Mouse (Mus musculus) lung, postnatal 4 days (tissue): ENCODE data around the gene Kif24.

ENCODE experiments used
- DNase-seq, 2 experiments: peaks; one replicate each; pipeline ENCODE4 v3.0.0; 2021

The Kif24 gene

DNA sequence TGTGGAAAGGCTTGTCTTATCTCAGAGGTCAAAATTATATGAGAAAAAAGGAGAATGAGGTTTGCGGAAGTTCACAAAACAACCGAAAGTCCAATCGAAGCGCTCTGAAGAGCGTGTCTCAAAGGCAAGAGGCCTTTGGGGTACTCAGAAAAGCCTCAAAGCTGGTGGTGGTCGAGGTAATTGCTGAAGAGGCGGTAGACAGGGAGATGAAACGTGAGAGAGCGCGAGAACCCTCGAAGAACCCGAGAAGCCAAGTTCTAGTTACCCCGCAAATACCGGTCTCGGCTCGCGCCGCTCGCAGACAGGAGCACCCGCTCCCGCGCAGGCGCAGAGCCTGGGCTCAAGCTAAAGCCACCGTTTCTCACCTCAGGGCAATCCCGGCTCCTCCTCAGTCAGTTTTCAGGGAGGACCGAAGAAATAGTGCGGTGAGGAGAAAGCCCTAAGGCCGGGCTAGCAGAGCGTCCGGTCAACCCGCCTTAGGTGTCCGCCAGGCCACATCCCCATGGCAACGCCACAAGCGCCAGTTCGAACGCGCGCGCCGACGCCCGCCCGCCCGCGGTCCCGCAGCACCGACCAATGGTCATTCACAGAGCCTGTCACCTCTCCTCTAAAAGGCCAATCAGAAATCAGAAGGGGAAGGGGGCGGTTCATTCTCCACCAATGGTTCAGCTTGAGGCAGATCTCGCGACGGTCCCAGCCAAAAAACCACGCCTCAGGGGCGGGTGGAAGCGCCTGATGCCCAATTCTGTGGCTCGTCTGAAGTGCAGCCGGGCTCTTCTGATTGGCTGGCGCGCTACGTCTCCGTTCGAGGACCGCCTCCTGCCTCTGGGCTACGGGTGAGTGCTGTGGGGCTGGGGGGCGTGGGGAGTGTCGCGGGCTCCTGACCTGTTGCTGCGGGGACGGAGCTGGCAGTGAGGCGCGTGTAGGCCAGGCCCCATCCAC lies at the start of gene Kif24, which contains the start of gene Nudt2:
Kif24 (minus strand) TSS at position 543 of the 942 bp plus-strand sequence.
Nudt2 (plus strand) TSS at position 807 of the 942 bp plus-strand sequence.
- DNase-seq: peak; percentile 98 to 99

DNA sequence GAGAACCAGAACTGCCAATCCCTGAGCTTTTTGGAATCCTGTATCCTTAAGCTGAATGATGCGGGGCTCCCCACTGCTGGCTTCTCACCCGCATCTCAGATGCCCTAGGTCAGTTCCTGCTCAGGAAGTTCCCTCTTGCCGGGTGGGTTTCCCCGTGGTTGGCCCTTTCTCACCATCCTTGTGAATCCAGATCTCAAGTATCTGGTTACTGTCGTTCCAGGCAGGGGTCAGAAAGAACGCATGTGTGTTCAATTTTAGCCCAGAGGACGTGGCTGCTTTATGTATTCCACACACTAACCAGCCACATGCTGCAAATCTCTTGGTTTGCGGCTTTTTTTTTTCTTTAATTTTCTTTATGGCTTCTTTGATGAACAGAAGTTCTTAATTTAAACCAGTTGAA lies 49.0 kb upstream of the Kif24 start:
- no peak for DNase-seq

DNA sequence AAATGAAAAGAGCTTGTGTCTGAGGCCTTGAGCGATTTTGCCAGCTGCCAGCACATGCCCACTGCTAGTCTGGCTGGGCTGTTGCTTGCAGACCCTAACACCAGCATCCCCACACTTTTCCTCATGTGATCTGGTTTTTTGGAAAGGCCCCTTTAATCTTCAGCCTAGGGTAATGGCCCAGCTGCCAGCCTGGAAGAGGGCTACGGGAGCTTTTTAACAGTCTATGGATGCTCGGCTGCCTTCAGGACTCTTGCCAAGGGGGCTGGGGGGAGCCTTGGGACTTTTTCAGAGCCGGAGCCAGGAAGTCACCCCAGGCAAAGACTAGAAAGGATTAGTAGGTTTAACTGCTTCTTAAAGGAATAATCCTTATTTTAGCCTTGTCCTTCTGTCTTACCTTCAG lies 48.6 kb upstream of the Kif24 start:
- DNase-seq: no peak

DNA sequence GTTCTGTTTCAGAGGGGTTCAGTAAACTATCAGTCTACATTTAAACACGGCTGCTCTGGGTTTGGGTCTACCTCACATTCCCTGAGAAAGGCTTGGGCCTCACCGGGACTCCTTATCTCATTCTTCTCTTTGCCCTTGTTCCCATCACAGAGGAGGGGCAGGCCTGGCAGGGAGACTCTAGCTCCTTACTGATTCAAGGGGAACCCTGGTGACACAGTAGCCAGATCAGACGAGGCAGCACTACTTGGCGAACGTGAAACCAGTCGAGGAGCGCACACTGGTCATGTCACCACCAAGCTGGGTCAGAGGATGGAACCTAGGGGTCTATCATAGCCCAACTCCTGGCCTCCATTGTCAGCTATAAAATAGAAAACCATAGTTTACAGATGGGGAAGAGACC lies 43.3 kb upstream of the Kif24 start:
- no peak for DNase-seq

DNA sequence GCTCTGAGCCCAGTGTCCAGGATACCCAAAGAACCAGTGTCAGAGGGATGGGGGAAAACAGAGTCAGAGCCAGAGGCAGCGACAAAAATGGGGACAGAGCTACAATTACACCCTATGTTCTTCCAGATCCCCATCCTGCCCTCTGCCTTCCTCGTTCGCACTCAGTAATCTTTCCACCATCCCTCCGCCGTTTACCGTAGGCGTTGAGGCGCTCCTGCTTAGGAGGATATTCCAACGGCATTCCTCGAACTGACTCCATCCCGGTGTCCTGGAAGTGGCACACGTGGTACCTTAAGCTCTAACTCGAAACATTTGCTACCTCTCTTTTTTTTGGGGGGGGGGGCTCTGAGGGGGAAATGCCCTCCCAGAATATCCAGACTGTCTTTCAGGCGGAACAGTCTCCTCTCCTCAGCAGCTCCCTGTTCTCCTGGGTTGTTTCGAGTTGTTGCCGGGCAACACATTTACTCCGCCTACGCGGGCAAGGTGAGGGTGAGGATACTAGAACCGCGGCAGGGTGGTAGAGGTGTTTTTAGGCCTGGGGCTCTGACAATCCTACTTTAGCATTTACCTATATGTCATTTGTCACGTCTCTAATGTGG lies 42.7 kb upstream of the Kif24 start:
- DNase-seq: no peak

DNA sequence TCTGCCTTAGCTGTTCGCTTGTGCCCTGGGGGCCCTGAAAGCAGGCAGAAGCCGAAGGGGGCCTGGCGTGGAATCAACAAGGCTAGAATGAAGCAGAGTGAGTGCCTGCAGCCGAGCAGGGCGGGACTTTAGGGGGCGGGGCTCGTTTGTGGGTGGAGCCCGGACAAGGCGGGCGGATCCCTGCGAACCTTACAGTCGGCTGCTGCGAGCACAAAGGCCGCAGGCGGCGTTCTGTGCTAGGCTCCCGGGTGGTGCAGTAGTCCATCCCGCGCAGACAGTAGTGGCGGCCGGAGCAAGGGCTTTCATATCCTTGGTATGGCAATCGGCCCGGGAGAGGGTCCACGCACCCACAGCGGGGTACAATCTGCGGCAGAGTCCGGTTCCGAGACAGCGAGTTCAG lies 42.2 kb upstream of the Kif24 start:
- peak; percentile 90 for DNase-seq

DNA sequence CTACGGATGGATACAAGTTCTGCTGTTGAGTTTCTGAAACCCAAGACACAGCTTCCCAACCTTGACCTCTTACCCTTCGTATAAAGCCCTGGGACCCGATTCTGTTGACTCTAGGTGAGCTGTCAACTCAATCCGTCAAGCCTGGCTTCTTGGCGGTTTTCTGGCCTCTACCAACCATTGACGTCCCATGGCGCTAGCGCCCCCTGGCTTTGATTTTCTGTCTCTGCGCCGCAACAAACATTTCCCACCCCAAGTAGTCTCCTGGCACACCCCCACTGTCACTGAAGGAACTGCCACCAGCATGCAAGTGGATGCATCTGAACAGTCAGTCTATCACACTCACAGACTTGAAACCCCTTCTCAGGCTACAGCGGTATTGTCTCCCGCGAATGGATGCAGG lies 41.5 kb upstream of the Kif24 start:
- DNase-seq: peak; percentile 76 to 81

DNA sequence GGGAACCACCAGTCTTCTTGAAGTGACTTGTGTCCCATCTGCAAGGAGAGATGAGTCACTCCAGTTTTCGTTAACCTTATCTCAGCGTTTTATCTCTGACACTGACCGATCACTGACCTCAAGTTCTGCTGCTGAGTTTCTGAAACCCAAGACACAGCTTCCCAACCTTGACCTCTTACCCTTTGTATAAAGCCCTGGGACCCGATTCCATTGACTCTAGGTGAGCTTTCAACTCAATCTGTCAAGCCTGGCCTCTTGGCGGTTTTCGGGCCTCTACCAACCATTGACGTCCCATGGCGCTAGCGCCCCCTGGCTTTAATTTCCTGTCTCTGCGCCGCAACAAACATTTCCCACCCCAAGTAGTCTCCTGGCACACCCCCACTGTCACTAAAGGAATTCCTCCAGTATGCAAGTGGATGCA lies 40.5 kb upstream of the Kif24 start:
- peak; percentile 44 to 51 for DNase-seq

DNA sequence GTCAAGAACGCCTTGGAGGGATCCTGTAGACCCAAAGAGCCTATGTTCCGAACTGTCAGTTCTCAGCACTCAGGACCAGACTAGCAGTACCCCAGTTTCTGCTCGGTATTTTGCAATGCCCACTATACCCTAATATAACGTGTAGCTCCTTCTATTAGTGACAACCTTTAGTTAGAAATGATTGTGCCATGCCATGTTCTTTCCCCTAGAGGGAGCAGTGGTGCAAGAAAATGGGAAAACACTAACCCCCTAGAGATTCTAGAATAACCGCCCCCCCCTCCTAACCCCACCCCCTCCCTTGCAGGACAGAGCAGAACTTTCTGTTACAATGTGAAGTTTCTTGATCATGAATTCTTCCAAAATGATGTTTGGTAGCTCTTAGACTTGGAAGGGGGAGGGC lies 39.6 kb upstream of the Kif24 start:
- no peak for DNase-seq

DNA sequence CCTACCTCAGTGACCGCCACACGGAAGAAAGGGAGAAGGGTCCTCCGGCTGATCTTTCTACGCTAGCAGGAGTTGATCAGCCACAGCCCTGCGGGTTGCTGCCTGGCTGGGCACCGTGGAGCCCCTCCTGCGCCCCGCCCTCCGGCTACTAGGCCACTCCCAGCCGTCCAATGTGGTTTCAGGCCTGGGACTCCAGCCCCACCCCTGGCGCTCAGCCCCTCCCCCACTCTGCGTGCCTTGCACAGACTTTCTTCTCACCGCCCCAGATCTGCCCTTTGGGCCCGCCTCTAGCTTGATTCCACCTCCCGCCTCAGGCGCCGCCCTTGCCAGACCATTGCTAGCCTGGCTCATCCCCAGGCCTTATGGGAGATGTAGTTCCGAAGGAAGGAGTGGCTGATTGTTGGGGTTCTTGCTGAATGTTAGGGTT lies 38.3 kb upstream of the Kif24 start, which contains the start of gene AI464131:
AI464131 (minus strand) TSS at position 91 of the 427 bp plus-strand sequence.
- DNase-seq: peak; percentile 99

DNA sequence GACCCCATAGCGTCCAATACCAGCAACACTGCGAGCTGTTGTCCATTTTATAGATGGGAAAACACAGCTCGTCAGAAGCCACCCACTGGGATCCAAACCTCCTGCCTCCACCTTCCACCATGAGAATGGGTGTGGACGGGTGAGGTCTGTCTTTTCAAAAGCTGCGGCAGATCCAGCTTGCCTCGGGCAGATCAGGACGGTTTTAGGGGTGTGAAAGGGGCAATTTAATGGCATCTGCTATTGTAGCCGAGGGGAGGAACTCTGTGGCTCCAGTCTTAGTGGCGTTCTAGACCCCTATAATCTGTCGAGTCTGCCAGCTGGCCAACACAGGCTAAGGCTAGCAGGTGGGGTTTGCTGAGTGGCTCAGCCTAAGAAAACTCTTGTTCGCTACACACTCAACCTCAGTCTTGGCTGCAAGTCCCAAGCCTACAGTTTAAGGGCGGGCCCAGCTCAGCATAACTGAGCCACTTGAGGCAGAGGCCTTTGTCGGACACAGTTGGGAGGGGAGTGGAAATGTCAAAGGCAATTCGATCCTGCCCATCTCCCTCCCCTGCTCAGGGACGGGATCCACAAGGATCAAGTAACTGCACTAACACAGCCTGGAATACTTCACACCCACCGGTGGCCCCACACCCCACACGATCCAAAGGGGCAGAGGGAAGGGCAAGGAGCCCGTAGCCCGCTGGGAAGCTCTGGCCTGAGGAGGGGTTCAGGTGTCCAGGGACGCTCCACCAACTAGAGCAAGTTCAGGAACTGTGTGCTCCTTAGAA lies 37.7 kb upstream of the Kif24 start:
- DNase-seq: peak; percentile 65 to 80

DNA sequence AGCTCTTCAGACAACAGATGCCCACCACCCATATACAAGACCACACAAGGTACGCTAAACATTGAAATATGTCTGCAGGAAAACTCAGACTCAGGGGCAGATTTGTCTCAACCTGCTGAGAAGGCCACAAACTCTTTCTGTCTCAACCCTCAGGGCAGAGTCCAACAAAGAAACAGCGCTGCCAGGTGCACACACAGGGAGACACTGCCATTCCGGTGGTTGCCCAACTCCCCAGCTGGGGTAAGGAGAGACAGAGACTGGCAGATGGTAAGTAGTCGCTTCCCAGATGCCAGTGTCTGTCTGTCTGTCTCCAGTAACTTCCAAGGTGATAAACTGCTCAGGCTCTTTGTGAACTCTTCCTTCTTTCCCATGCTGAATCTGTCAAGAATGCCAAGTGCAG lies 36.1 kb upstream of the Kif24 start:
- DNase-seq: no peak

DNA sequence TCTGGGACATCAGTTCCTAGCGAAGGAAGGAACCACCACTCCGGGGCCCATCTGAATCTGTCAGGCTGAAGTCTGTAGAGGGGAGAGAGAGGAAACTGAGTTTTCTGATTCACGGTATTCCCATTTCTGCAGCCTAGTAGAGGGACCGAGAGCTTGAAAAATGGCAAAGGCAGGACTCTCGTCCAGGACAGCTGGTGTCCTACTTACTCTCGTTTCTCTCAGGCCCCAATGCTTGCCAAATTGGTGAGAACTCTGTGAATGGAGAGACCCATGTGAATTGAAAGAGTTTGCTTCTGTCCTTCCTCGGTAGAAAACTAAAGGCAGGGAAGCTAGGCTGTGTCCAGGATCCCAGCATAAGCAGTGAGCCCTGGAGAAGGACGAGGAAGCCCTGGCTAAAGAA lies 34.9 kb upstream of the Kif24 start:
- no peak for DNase-seq

DNA sequence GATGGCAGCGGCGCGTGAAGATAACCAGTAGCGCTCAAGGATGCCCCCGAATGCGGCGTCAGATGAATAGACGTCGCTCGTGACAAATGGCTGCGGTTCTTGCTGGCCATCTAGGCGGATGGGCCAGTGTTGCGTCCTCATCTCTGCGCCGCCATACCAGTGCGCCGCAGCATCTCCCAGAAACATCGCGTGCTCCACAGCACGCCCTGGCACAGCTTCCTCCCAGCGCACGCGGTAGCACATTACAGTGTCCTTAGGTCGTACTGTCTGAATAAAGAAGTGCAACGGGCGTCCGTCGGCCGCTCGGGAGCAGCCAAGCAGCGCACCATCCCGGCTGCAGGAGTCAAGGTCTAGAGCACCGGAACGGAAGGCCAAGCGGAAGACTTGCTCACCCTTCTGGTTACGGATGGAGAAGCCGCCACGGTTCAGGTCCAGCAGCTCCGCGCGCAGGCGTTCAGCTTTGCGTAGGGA lies 34.3 kb upstream of the Kif24 start:
- DNase-seq: no peak

DNA sequence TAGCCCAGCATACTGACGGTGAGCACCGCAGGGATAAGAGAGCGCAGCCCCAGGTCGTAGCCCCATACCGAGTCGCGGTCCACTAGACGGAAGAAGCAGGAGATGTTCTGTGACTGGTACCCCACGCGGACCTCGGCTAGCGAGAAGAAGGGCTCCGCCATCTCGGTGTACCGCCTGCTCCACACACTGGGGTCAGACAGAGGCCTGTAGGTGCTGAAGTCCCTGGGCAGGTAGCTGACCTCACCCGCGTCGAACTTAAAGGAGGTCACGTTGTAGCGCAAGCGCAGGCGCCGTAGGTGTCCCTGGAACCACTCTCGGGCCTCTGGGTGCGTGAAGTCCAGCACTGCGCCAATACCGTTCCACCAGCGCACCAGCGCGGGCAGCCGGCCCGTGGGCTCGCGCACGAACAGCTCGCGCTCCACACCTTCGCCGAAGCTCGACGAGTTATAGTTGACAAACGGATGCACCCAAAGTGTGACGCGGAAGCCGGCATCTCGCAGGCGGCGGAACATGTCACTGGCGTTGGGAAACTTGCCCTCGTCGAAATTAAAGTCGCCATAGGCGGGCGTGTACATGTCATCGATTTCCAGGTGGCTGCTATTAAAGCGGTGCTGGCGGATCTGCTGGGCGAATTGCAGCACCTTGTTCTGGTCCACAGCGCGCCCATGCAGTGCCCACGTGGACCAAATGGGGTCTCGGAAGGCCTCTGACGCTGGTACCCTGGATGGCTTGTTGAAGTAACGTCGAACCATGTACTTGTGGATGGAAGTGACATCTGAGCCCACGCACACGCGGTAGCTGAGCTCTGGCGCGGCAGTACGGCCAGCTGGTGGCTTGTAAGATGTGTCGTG lies 33.5 kb upstream of the Kif24 start:
- DNase-seq: no peak

DNA sequence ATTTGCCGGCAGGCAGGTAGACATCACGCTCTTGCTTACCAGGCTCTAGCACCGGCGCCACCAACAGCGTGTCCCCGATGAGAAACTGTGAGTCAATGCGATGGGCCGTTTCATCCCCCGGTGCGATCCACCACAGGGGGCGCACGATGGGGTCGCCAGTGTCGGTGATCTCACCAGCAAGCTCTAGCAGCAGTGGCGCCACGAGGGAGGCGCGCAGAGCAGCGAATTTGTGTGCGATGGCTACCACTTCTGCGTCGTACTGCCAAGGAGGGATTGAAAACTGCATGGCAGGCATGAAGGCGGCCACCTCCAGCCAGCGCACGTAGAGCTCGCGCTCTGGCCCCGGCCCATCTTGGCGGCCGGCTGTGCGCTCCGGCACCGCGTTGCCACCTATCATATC lies 32.9 kb upstream of the Kif24 start:
- peak; percentile 52 to 54 for DNase-seq

DNA sequence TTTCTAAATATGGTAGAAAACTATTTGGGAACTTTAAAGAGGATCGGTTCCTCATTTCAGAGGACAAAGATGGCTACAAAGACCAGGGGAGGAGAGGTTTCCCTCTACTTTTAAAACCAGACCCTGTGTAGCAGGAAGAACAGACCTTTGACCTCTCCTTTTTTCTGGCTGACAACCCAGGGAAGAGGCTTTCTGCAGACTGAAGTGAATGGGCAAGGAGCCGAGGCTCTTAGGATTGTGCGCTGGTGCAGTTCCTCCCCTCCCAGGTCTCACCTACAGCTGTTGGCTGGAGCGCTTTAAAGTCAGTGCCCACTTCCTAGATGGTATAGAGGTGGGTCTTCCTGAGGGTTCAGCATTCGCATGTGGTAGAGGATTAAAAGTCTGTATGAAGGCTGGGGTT lies 32.4 kb upstream of the Kif24 start:
- no peak for DNase-seq

DNA sequence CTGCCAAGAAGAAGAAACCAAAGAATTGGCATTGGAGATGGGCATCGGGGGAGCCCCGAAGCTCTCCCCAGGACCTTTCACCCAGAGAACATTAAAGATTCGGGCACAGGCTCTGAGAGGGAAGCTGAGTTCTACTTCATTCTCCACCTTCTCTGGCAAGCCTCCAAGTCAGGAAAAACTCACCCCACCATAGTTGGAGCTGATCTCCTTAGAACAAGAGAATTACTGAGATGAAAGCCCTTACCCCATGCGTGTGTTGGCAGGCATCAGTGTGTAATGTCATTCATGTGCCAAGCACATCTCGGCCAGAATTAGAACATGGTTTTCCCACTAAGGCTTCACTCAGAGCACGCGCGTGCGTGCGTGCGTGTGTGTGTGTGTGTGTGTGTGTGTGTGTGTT lies 31.2 kb upstream of the Kif24 start:
- peak; percentile 29 to 66 for DNase-seq

DNA sequence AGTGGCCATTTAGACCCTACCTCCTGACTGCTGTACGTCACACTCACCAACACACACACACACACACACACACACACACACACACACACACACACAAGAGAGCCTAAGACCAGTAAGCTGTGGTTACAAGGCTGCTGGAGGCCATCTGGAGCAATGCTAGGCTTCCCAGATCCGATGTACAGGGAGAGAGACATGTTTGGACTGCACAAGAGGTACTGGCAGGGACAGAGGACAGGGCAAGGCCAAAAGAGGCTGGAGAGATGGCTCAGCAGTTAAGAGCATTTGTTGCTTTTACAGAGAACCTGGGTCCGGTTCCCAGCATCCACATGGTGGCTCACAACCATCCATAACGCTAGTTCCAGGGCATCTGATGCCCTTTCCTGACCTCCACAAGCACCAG lies 30.4 kb upstream of the Kif24 start:
- DNase-seq: no peak

DNA sequence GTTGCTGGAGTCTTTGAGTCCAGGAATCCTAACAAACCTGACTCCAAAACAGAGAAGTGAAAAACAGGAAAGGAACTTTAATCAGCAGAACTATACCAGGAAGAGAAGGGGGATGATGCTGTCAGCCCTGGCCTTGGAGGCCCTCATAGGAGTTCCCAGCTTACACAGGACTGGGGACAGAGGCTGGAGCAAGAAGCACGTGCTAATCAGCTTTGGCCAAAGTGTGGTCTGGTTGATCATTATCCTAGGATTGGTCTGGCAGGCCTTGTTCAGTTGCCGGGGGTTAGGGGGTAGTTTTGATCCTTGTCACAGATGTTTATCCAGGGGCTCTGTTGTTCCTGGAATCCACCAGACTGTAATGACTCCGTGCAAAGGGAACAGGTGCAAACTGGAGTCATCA lies 29.7 kb upstream of the Kif24 start:
- DNase-seq: no peak

DNA sequence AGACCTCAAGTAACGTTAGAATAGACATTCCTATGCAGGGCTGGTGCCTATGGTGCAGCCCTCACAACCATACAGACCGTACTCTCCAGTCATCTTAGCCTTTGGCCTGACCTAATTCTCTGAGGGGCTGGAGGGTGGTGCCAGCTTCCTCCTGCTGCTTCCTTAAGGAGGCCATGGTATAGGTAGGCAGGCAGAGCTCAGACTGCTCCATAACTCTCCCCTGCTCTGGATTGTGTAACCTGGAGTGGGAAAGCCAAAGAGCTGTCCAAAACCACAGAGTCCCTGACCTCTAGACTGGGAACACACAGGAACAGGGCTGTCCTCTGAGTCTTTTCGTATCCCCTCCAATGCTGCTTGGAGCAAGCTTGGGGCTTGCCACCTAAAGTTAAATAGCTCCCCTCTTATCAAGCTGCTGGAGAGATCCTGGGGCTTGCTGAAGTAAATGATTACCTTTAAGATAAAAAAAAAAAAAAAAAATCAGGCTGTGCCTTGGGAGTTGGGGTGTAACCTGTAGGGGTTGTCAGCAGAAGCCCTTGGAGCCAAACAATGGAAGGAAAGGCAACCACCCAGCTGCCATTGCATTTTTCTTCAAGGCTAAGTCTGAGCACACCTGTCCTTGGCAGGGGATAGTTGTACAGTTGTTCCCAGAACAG lies 28.9 kb upstream of the Kif24 start:
- DNase-seq: peak; percentile 34 to 73

DNA sequence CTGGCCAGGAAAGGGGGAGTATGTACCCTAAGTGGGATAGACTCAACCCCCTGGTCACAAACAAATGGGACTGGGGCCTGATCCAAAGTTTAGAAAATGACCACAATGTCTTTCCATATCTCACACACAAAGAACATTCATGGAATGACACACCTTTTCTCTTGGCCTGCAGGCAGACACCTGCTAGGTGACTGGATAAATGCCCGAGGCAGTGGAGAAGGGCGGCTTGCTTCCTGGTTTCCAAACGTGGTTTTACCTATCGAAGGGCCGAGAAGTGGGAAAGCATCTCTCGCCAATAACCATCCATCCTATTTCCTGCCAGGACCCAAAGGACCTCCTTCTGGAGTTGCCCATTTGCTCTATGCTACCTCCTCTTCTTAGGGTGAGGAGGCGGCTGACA lies 28.3 kb upstream of the Kif24 start:
- DNase-seq: no peak
